Mouse (Mus musculus): ENCODE data around the gene Cnn2. TPM values are rescaled to one million over a fixed set of nuclear protein-coding genes. Genes with fewer than 3 reads are reported as not detected.
"Not testable (repeated sequence)": the region's sequence is repeated elsewhere in the genome, so short reads cannot be mapped to it uniquely, and the experiment has no call there.

Gene Cnn2
- polyA plus RNA-seq, 1 experiment from 2014 or later = 223 TPM

GRCm38 (mm10) chr10:80044087-80044486 lies 55.7 kb downstream of the Cnn2 start:
- 27% methylated on average over 4 of the region's 4 CpGs for WGBS
- peak; percentile 59 for DNase-seq (ENCODE audit: low spot score)

GRCm38 (mm10) chr10:80045364-80045763 lies 57.0 kb downstream of the Cnn2 start:
- H3K36me3 ChIP-seq; H3K9me3 ChIP-seq; H3K27ac ChIP-seq; DNase-seq (ENCODE audit: low spot score); H3K4me3 ChIP-seq: not testable (repeated sequence)
- Histone ChIP-seq H3K27me3 (ENCODE audit: insufficient read depth, poor library complexity, severe bottlenecking) (peaks cover 19% of the 10 kb centered on the region; the same call in 1 of the 2 replicates), H3K4me1 (replicated peaks) (peaks cover 52% of the 10 kb centered on the region)
- WGBS = 80% methylated on average over 4 of the region's 4 CpGs

More at GRCm38 (mm10) chr10:80044087-80044486, 55.7 kb downstream of the Cnn2 start:
- Histone ChIP-seq H3K4me3 (peak overlapping the region; percentile 18; the same call in 1 of the 2 replicates), H3K36me3 (no peaks in the 10 kb centered on the region), H3K27ac (peak overlapping the region; percentile 84), H3K27me3 (ENCODE audit: insufficient read depth, poor library complexity, severe bottlenecking) (peaks cover 12% of the 10 kb centered on the region; the same call in 1 of the 2 replicates), H3K4me1 (replicated peaks) (peaks cover 48% of the 10 kb centered on the region), H3K9me3 (no peaks in the 10 kb centered on the region)

Other genes with a start within 250 kb of the Cnn2 start
- gene Polrmt, start 242.0 kb upstream of the Cnn2 start, polyA plus RNA-seq (2016; fragmentation: Nextera tagmentation; extraction: Ambion mirVana) = 47.3 and 51.6 TPM in 2 replicates
- gene Fgf22, start 233.5 kb upstream of the Cnn2 start, polyA plus RNA-seq (2016; fragmentation: Nextera tagmentation; extraction: Ambion mirVana) = 0.12 and 0.55 TPM in 2 replicates
- gene Rnf126, start 221.6 kb upstream of the Cnn2 start, polyA plus RNA-seq (2016; fragmentation: Nextera tagmentation; extraction: Ambion mirVana) = 124 and 136 TPM in 2 replicates
- gene Fstl3, start 211.3 kb upstream of the Cnn2 start, polyA plus RNA-seq (2016; fragmentation: Nextera tagmentation; extraction: Ambion mirVana) = 1.7 and 1.8 TPM in 2 replicates
- gene Prss57, start 197.6 kb upstream of the Cnn2 start, polyA plus RNA-seq (2016; fragmentation: Nextera tagmentation; extraction: Ambion mirVana) = 0.10 TPM in 1 of 2 replicates, not detected in the other
- gene Palm, start 195.0 kb upstream of the Cnn2 start, polyA plus RNA-seq (2016; fragmentation: Nextera tagmentation; extraction: Ambion mirVana) = 142 and 175 TPM in 2 replicates
- 1.0 and 2.4 TPM in 2 replicates for gene Misp, start 167.6 kb upstream of the Cnn2 start, polyA plus RNA-seq (2016; fragmentation: Nextera tagmentation; extraction: Ambion mirVana)
- 288 and 338 TPM in 2 replicates for gene Ptbp1, start 134.2 kb upstream of the Cnn2 start, polyA plus RNA-seq (2016; fragmentation: Nextera tagmentation; extraction: Ambion mirVana)
- 10.0 and 15.1 TPM in 2 replicates for gene Prtn3, start 114.1 kb upstream of the Cnn2 start, polyA plus RNA-seq (2016; fragmentation: Nextera tagmentation; extraction: Ambion mirVana)
- 122 and 205 TPM in 2 replicates for gene Plppr3, start 114.0 kb upstream of the Cnn2 start, polyA plus RNA-seq (2016; fragmentation: Nextera tagmentation; extraction: Ambion mirVana)
- gene Elane, start 102.3 kb upstream of the Cnn2 start, polyA plus RNA-seq (2016; fragmentation: Nextera tagmentation; extraction: Ambion mirVana) = not detected in 2 replicates
- not detected in 2 replicates for gene Cfd, start 97.7 kb upstream of the Cnn2 start, polyA plus RNA-seq (2016; fragmentation: Nextera tagmentation; extraction: Ambion mirVana)
- gene Med16, start 79.7 kb upstream of the Cnn2 start, polyA plus RNA-seq (2016; fragmentation: Nextera tagmentation; extraction: Ambion mirVana) = 68.3 and 77.3 TPM in 2 replicates
- 2.6 and 4.5 TPM in 2 replicates for gene Gm26602, start 77.7 kb upstream of the Cnn2 start, polyA plus RNA-seq (2016; fragmentation: Nextera tagmentation; extraction: Ambion mirVana)
- gene Kiss1r, start 71.6 kb upstream of the Cnn2 start, polyA plus RNA-seq (2016; fragmentation: Nextera tagmentation; extraction: Ambion mirVana) = 0.72 and 0.80 TPM in 2 replicates
- gene R3hdm4, start 67.4 kb upstream of the Cnn2 start, polyA plus RNA-seq (2016; fragmentation: Nextera tagmentation; extraction: Ambion mirVana) = 130 and 152 TPM in 2 replicates
- gene Arid3a, start 61.5 kb upstream of the Cnn2 start, polyA plus RNA-seq (2016; fragmentation: Nextera tagmentation; extraction: Ambion mirVana) = 11.1 and 15.0 TPM in 2 replicates
- gene Wdr18, start 28.4 kb upstream of the Cnn2 start, polyA plus RNA-seq (2016; fragmentation: Nextera tagmentation; extraction: Ambion mirVana) = 128 and 140 TPM in 2 replicates
- gene Grin3b, start 17.9 kb upstream of the Cnn2 start, polyA plus RNA-seq (2016; fragmentation: Nextera tagmentation; extraction: Ambion mirVana) = 0.35 TPM in 2 replicates
- gene Tmem259, start 4.3 kb upstream of the Cnn2 start, polyA plus RNA-seq (2016; fragmentation: Nextera tagmentation; extraction: Ambion mirVana) = 11.8 and 13.1 TPM in 2 replicates
- gene Abca7, start 7.9 kb downstream of the Cnn2 start, polyA plus RNA-seq (2016; fragmentation: Nextera tagmentation; extraction: Ambion mirVana) = 4.4 and 6.0 TPM in 2 replicates
- 8.4 and 9.0 TPM in 2 replicates for gene Arhgap45, start 28.1 kb downstream of the Cnn2 start, polyA plus RNA-seq (2016; fragmentation: Nextera tagmentation; extraction: Ambion mirVana)
- 261 and 268 TPM in 2 replicates for gene Polr2e, start 51.2 kb downstream of the Cnn2 start, polyA plus RNA-seq (2016; fragmentation: Nextera tagmentation; extraction: Ambion mirVana)
- 681 and 705 TPM in 2 replicates for gene Gpx4, start 58.6 kb downstream of the Cnn2 start, polyA plus RNA-seq (2016; fragmentation: Nextera tagmentation; extraction: Ambion mirVana)
- gene Sbno2, start 117.0 kb downstream of the Cnn2 start, polyA plus RNA-seq (2016; fragmentation: Nextera tagmentation; extraction: Ambion mirVana) = 16.8 and 17.2 TPM in 2 replicates
- 18.5 and 21.1 TPM in 2 replicates for gene Stk11, start 127.2 kb downstream of the Cnn2 start, polyA plus RNA-seq (2016; fragmentation: Nextera tagmentation; extraction: Ambion mirVana)
- 484 and 504 TPM in 2 replicates for gene Atp5d, start 150.0 kb downstream of the Cnn2 start, polyA plus RNA-seq (2016; fragmentation: Nextera tagmentation; extraction: Ambion mirVana)
- gene Cbarp, start 152.3 kb downstream of the Cnn2 start, polyA plus RNA-seq (2016; fragmentation: Nextera tagmentation; extraction: Ambion mirVana) = 7.1 and 15.0 TPM in 2 replicates
- gene Midn, start 159.7 kb downstream of the Cnn2 start, polyA plus RNA-seq (2016; fragmentation: Nextera tagmentation; extraction: Ambion mirVana) = 22.3 and 24.6 TPM in 2 replicates
- gene Cirbp, start 177.4 kb downstream of the Cnn2 start, polyA plus RNA-seq (2016; fragmentation: Nextera tagmentation; extraction: Ambion mirVana) = 95.3 and 153 TPM in 2 replicates
- 12.9 and 14.4 TPM in 2 replicates for gene 1600002K03Rik, start 184.4 kb downstream of the Cnn2 start, polyA plus RNA-seq (2016; fragmentation: Nextera tagmentation; extraction: Ambion mirVana)
- gene Efna2, start 190.9 kb downstream of the Cnn2 start, polyA plus RNA-seq (2016; fragmentation: Nextera tagmentation; extraction: Ambion mirVana) = 41.3 and 43.7 TPM in 2 replicates
- 63.6 and 102 TPM in 2 replicates for gene Mum1, start 237.8 kb downstream of the Cnn2 start, polyA plus RNA-seq (2016; fragmentation: Nextera tagmentation; extraction: Ambion mirVana)

Data from hindbrain, embryonic 10.5 days (tissue).